Mouse (Mus musculus): ENCODE results near the gene Ap2s1. TPM values are rescaled to one million over a fixed set of nuclear protein-coding genes. Genes with fewer than 3 reads are reported as not detected.
A peak's percentile ranks its signal among the peaks of the same experiment; 100 is the strongest.

Gene Ap2s1
- polyA plus RNA-seq, 1 experiment from 2014 or later, result 284 TPM

- Histone ChIP-seq H3K36me3 (ENCODE audit: control insufficient read depth, insufficient read depth, low read length) (no peaks in the 10 kb centered on the region), H3K9me3 (ENCODE audit: control insufficient read depth, low read length) (no peaks in the 10 kb centered on the region), H3K4me3 (ENCODE audit: low read depth, low read length) (no peak overlapping the region), H3K4me1 (ENCODE audit: control insufficient read depth, insufficient read depth, low read length) (no peaks in the 10 kb centered on the region), H3K4me2 (ENCODE audit: low read depth) (no peak overlapping the region), H3K9ac (ENCODE audit: low read length) (no peak overlapping the region), H3K27me3 (ENCODE audit: control insufficient read depth, insufficient read depth, low read length) (no peaks in the 10 kb centered on the region), H3K27ac (ENCODE audit: low read depth, low read length) (no peak overlapping the region)
- 52% methylated on average over 9 of the region's 10 CpGs for WGBS
- DNase-seq (ENCODE audit: low spot score) (no peak), ATAC-seq (ENCODE audit: insufficient read depth, low FRiP score, low TSS enrichment) (no peak)
Measured at GRCm38 (mm10) chr7:16761005-16761481, 22.8 kb downstream of the Ap2s1 start.

GRCm38 (mm10) chr7:16761630-16762029 lies 23.4 kb downstream of the Ap2s1 start:
- ATAC-seq (ENCODE audit: insufficient read depth, low FRiP score, low TSS enrichment) (no peak), DNase-seq (ENCODE audit: low spot score) (no peak)
- 51% methylated on average over 5 of the region's 5 CpGs for WGBS
- H3K27me3 ChIP-seq (ENCODE audit: control insufficient read depth, insufficient read depth, low read length), result no peaks in the 10 kb centered on the region
- no peak overlapping the region for H3K27ac ChIP-seq (ENCODE audit: low read depth, low read length)
- no peaks in the 10 kb centered on the region for H3K36me3 ChIP-seq (ENCODE audit: control insufficient read depth, insufficient read depth, low read length)
- no peak overlapping the region for H3K9ac ChIP-seq (ENCODE audit: low read length)
- H3K9me3 ChIP-seq (ENCODE audit: control insufficient read depth, low read length), result no peaks in the 10 kb centered on the region
- H3K4me3 ChIP-seq (ENCODE audit: low read depth, low read length), result no peak overlapping the region
- no peak overlapping the region for H3K4me2 ChIP-seq (ENCODE audit: low read depth)
- H3K4me1 ChIP-seq (ENCODE audit: control insufficient read depth, insufficient read depth, low read length), result no peaks in the 10 kb centered on the region

GRCm38 (mm10) chr7:16763463-16764218 lies 25.4 kb downstream of the Ap2s1 start:
- 86% methylated on average over 7 of the region's 7 CpGs for WGBS

GRCm38 (mm10) chr7:16766443-16766842 lies 28.2 kb downstream of the Ap2s1 start:
- no peak overlapping the region for H3K4me2 ChIP-seq (ENCODE audit: low read depth)
- no peak overlapping the region for H3K27ac ChIP-seq (ENCODE audit: low read depth, low read length)
- no peak overlapping the region for H3K4me3 ChIP-seq (ENCODE audit: low read depth, low read length)
- 8% methylated on average over 2 of the region's 2 CpGs for WGBS
- ATAC-seq (ENCODE audit: insufficient read depth, low FRiP score, low TSS enrichment) (no peak), DNase-seq (ENCODE audit: low spot score) (no peak)
- H3K27me3 ChIP-seq (ENCODE audit: control insufficient read depth, insufficient read depth, low read length), result no peaks in the 10 kb centered on the region
- H3K36me3 ChIP-seq (ENCODE audit: control insufficient read depth, insufficient read depth, low read length), result no peaks in the 10 kb centered on the region
- no peaks in the 10 kb centered on the region; the same call in 1 of the 2 replicates for H3K9me3 ChIP-seq (ENCODE audit: control insufficient read depth, low read length)
- no peak overlapping the region for H3K9ac ChIP-seq (ENCODE audit: low read length)
- no peaks in the 10 kb centered on the region for H3K4me1 ChIP-seq (ENCODE audit: control insufficient read depth, insufficient read depth, low read length)

More at GRCm38 (mm10) chr7:16763463-16764218, 25.4 kb downstream of the Ap2s1 start:
- Histone ChIP-seq H3K27ac (ENCODE audit: low read depth, low read length) (no peak overlapping the region), H3K4me3 (ENCODE audit: low read depth, low read length) (no peak overlapping the region), H3K9ac (ENCODE audit: low read length) (no peak overlapping the region), H3K27me3 (ENCODE audit: control insufficient read depth, insufficient read depth, low read length) (no peaks in the 10 kb centered on the region), H3K36me3 (ENCODE audit: control insufficient read depth, insufficient read depth, low read length) (no peaks in the 10 kb centered on the region), H3K4me2 (ENCODE audit: low read depth) (no peak overlapping the region), H3K4me1 (ENCODE audit: control insufficient read depth, insufficient read depth, low read length) (no peaks in the 10 kb centered on the region), H3K9me3 (ENCODE audit: control insufficient read depth, low read length) (no peaks in the 10 kb centered on the region)
- DNase-seq (ENCODE audit: low spot score) (no peak), ATAC-seq (ENCODE audit: insufficient read depth, low FRiP score, low TSS enrichment) (no peak)

GRCm38 (mm10) chr7:16775888-16776287 lies 37.7 kb downstream of the Ap2s1 start:
- Histone ChIP-seq H3K9ac (ENCODE audit: low read length) (no peak overlapping the region), H3K4me3 (ENCODE audit: low read depth, low read length) (no peak overlapping the region), H3K4me2 (ENCODE audit: low read depth) (no peak overlapping the region), H3K27ac (ENCODE audit: low read depth, low read length) (no peak overlapping the region), H3K9me3 (ENCODE audit: control insufficient read depth, low read length) (no peaks in the 10 kb centered on the region), H3K27me3 (ENCODE audit: control insufficient read depth, insufficient read depth, low read length) (no peaks in the 10 kb centered on the region), H3K4me1 (ENCODE audit: control insufficient read depth, insufficient read depth, low read length) (no peaks in the 10 kb centered on the region), H3K36me3 (ENCODE audit: control insufficient read depth, insufficient read depth, low read length) (no peaks in the 10 kb centered on the region)
- WGBS, result 41% methylated on average over 5 of the region's 5 CpGs
- DNase-seq (ENCODE audit: low spot score), result no peak
- ATAC-seq (ENCODE audit: insufficient read depth, low FRiP score, low TSS enrichment), result no peak

GRCm38 (mm10) chr7:16780076-16780475 lies 41.9 kb downstream of the Ap2s1 start:
- 78% methylated on average over 5 of the region's 5 CpGs for WGBS
- H3K4me3 ChIP-seq (ENCODE audit: low read depth, low read length), result no peak overlapping the region
- ATAC-seq (ENCODE audit: insufficient read depth, low FRiP score, low TSS enrichment), result no peak

GRCm38 (mm10) chr7:16780825-16781554 lies 42.8 kb downstream of the Ap2s1 start, which contains the start of gene Slc1a5:
TSS of gene Slc1a5 (plus strand) at chr7:16781340.
- peaks cover 17% of the 10 kb centered on the region; the same call in 1 of the 2 replicates for H3K4me1 ChIP-seq (ENCODE audit: control insufficient read depth, insufficient read depth, low read length)
- H3K36me3 ChIP-seq (ENCODE audit: control insufficient read depth, insufficient read depth, low read length), result no peaks in the 10 kb centered on the region
- peak within 1 kb of the TSS; percentile 47 for H3K4me3 ChIP-seq (ENCODE audit: low read depth, low read length)
- 3% methylated on average over 34 of the region's 34 CpGs for WGBS
- H3K9me3 ChIP-seq (ENCODE audit: control insufficient read depth, low read length), result no peaks in the 10 kb centered on the region
- H3K9ac ChIP-seq (ENCODE audit: low read length), result peak within 1 kb of the TSS; percentile 32
- H3K27ac ChIP-seq (ENCODE audit: low read depth, low read length), result no peak within 1 kb of the TSS
- no peaks in the 10 kb centered on the region for H3K27me3 ChIP-seq (ENCODE audit: control insufficient read depth, insufficient read depth, low read length)
- peak within 1 kb of the TSS; percentile 65 for H3K4me2 ChIP-seq (ENCODE audit: low read depth)
- ATAC-seq (ENCODE audit: insufficient read depth, low FRiP score, low TSS enrichment), result peak; percentile 85
- DNase-seq (ENCODE audit: low spot score), result peak; percentile 93

More at GRCm38 (mm10) chr7:16780076-16780475, 41.9 kb downstream of the Ap2s1 start:
- Histone ChIP-seq H3K27ac (ENCODE audit: low read depth, low read length) (no peak overlapping the region), H3K4me1 (ENCODE audit: control insufficient read depth, insufficient read depth, low read length) (peaks cover 17% of the 10 kb centered on the region; the same call in 1 of the 2 replicates), H3K27me3 (ENCODE audit: control insufficient read depth, insufficient read depth, low read length) (no peaks in the 10 kb centered on the region), H3K36me3 (ENCODE audit: control insufficient read depth, insufficient read depth, low read length) (no peaks in the 10 kb centered on the region), H3K9me3 (ENCODE audit: control insufficient read depth, low read length) (no peaks in the 10 kb centered on the region), H3K9ac (ENCODE audit: low read length) (no peak overlapping the region), H3K4me2 (ENCODE audit: low read depth) (no peak overlapping the region)
- no peak for DNase-seq (ENCODE audit: low spot score)

- H3K4me1 ChIP-seq (ENCODE audit: control insufficient read depth, insufficient read depth, low read length), result peaks cover 17% of the 10 kb centered on the region; the same call in 1 of the 2 replicates
- ATAC-seq (ENCODE audit: insufficient read depth, low FRiP score, low TSS enrichment), result peak; percentile 15; the same call in 1 of the 2 replicates
- no peaks in the 10 kb centered on the region for H3K27me3 ChIP-seq (ENCODE audit: control insufficient read depth, insufficient read depth, low read length)
- peak overlapping the region; percentile 47 for H3K4me3 ChIP-seq (ENCODE audit: low read depth, low read length)
- WGBS, result under 1% methylated on average over 10 of the region's 10 CpGs
- no peak for DNase-seq (ENCODE audit: low spot score)
- H3K36me3 ChIP-seq (ENCODE audit: control insufficient read depth, insufficient read depth, low read length), result no peaks in the 10 kb centered on the region
- peak overlapping the region; percentile 65 for H3K4me2 ChIP-seq (ENCODE audit: low read depth)
- H3K9me3 ChIP-seq (ENCODE audit: control insufficient read depth, low read length), result no peaks in the 10 kb centered on the region
- no peak overlapping the region for H3K27ac ChIP-seq (ENCODE audit: low read depth, low read length)
- H3K9ac ChIP-seq (ENCODE audit: low read length), result peak overlapping the region; percentile 32
Measured at GRCm38 (mm10) chr7:16781555-16781815, 43.3 kb downstream of the Ap2s1 start.

All from neural tube, embryonic 11.5 days (tissue).